Mouse (Mus musculus): ENCODE measurements around the gene Prkg1. TPM values are rescaled to one million over a fixed set of nuclear protein-coding genes. Genes with fewer than 3 reads are reported as not detected.

Gene Prkg1
- total RNA-seq, 2 experiments from 2014 or later, result 6.3 to 6.4 TPM

DNA sequence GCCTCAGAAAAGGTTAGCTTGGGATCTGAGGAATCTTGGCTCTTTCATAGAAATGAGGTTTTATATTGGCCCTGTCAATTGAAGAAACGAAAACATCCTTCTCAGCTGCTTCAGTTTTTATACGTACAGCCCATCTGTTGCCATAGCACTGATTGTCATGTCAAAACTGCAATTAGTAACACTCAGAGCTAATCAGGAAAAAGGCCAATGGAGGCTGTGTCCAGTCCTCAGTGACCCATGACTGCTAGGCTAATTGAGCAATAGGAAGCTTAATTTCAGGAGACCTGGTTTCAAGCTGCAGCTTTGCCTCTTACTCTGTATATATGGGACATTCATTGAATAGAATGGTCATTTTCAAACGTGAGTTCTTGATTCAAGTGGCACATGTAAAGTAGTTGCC lies 686.6 kb downstream of the Prkg1 start:
- DNase-seq (ENCODE audit: low spot score in 2 of 2), result no peak

DNA sequence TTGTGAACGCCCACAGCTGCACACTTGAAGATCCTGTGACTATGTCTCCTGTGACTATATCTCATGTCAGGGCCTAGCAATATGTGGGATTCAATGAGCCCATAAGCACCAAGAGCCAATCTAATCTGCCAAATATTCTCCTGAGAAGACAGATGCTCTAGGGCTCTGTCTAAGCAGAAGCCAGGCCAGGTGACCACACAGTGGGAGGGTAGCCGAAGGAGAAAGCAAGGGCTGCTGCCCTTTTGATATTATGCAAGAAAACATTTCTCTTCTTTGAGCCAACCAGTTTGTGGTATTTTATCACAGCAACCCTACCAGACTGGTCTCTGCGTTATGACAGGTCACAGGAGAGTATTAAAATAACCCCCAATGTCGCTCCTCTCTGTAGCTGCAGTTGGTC lies 688.7 kb downstream of the Prkg1 start:
- no peak for DNase-seq (ENCODE audit: low spot score in 2 of 2)

DNA sequence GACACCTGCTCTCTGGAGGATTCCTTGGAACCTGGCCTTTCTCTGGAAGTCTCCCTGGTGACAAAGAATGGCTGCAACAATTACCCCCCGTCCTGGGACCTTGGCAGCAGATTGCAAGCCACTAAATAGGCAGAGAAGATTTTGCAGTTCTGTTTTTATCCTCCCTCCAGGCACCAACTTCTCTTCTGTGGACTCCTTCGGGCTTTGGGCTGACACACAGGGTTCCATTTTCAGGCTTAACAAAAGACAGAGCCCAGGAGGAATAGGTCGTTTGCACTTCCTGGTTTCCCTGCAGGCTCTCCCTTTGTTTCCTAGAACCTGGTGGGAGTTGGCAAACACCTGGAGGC lies 690.1 kb downstream of the Prkg1 start:
- DNase-seq (ENCODE audit: low spot score in 2 of 2), result no peak

DNA sequence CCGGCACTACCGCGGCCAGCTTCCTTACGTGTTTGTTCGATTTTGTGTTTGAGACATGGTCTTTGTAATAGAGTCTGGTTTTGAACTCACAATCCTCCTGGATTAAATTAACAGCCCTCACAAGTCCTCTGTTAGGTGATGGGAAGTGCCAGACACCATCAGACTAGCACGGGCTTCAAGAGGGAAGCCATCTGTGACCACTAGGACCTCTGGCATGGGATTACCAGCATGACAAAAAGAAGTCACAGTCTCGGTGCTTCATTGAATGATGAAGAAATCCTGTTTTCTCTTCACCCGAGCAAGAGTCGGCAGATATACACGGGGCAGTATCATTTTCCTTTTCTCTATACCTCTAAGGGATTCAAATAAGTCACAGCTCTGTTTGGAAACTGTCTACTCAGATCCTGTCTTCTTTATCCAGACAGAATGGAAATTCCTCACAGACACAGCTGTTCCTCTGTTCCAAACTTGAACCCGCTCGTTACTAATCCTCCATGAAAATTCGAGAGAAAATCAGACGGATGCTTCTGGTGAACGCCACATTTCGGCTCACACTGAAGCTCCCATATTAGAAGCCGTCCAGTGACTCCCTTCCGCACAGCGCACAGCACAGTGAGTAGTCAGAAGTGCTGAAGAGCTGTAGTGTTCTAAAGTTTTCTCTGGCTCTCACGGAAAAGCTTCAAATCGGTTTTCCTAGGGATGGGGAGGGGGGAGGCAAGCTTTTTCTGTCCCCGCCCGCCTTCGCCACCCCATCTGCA lies 690.7 kb downstream of the Prkg1 start:
- no peak for DNase-seq (ENCODE audit: low spot score in 2 of 2)

DNA sequence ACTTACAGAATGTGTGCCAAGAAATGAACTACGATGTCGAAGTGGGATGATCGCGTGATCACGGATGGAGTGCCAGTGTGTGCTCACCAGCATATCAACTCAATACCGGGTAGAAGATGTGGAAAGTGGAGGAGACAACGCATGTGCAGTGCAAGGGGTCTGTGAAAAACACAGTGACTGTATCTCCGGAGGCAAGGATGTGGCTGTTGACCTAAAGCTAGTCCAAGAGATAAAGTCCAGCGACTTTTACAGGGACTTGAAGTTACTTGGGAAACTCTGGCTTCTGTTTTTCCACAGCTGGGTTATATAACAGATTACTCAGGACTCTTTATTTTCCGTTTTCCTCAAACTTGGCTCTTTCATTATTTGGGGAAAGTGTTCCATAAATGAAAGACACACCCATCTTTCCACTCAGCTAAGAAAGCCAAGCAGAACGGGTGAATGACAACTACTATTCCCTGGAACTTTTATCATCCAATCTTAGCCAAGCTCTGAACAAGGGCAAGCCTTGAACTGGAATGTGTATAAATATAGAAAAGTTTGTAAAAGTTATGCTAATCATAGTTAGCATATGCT lies 699.5 kb downstream of the Prkg1 start:
- no peak for DNase-seq (ENCODE audit: low spot score in 2 of 2)

DNA sequence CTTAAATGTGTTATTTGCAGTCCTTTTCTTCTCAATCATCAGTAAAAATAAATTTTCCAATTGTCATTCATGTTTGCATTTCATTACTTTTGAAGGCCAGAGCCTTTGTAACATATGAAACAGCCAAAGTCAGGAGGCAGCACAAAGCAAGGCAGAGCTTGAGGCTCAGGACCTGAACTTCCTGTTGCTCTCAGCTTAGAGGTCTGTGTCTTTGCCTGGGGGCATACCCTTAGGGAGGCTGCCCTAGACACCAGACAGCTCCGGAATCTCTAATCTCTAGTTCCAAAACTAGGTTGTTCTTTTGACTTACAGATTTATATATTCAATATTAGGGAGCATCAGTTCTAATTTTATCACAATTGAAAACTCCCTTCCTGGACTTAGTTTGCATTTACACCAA lies 700.1 kb downstream of the Prkg1 start:
- DNase-seq (ENCODE audit: low spot score in 2 of 2), result no peak

DNA sequence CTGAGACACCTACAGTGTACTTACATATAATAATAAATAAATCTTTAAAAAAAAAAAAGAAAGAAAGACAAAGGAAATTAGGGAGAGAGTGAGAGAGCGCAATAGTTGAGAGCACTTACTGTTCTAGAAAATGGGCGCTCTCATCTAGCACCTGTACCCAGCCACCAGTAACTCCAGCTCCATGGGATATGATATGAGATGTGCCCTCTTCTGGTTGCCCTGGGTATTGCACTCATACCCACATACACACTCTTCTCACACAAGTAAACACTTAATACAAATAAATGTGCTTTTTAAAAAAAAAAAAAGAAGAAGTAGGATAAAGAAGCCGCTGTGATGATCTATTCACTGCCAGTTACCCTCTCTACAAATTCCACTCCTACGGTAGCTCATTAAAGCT lies 718.2 kb downstream of the Prkg1 start:
- DNase-seq (ENCODE audit: low spot score in 2 of 2), result no peak

DNA sequence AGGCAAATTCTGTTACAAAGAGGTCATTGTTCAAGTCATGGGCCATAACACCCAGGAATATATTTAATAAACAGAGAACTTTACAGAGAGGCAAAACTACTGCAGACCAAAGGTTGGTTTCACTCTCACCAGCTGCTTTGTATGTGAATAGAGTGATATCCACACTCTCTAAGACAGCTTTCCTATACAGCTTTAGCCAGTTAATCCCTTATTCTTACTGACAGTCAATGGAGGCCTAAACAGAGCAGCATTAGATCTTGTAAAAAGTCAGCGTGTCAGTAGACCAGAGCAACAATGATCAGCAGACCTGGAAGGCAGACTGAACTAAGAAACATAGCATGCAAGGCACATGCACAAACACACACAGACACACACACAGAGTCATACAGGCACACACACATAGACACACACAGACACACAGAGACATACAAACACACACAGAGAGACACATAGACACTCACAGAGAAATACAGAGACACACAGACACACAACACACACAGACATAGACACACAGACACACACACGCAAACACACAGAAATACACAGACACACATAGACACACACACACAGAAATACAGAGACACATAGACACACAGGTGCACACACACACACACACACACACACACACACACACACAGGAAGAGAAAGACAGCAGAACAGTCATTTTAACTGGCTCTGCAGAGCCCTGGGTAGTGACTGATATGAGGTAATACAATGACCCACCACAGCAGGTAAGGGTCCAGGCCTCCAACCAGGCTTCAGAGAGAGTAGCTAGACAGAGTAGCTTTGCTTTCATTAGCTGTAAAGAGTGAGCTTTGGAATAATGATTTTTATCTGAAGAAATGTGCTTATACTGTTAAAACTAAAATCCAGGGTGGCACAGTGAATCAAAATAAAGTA lies 723.6 kb downstream of the Prkg1 start:
- no peak for DNase-seq (ENCODE audit: low spot score in 2 of 2)

DNA sequence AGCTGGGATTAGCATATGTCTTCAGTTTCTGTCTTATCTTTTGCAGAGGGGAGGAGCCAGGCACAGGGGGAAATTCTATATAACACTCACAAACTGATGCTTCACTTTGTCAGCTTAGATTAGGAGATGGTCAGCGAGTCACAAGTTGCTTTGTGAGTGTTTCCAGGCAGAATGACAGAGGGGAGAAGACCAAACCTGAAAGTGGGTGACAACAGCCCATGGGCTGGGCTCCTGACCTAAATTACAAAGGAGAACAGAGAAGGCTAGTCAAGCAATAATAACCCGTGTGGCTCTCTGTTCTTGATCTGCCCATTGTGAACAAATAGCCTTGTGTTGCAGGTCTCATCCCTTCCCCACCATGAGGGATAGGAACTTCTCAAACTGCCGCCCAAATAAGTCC lies 725.9 kb downstream of the Prkg1 start:
- DNase-seq (ENCODE audit: low spot score in 2 of 2), result no peak

DNA sequence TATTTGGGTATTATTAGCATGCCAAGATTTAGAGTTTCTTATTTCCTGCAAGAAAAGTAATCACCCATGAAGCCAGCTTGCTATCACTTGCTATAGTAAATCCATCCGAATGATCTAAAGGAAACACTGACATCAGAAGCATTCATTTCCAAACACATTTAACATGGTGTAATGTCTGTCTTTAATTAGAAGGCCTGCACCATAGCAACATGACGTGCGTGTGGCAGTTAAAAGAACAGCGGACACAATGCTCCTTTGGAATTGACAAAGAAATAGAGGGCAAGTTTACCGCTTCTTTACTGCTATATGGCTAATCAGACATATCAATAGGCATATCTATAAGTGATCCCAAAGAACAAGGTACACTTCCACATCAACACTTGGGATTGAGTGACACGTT lies 733.2 kb downstream of the Prkg1 start:
- no peak for DNase-seq (ENCODE audit: low spot score in 2 of 2)

DNA sequence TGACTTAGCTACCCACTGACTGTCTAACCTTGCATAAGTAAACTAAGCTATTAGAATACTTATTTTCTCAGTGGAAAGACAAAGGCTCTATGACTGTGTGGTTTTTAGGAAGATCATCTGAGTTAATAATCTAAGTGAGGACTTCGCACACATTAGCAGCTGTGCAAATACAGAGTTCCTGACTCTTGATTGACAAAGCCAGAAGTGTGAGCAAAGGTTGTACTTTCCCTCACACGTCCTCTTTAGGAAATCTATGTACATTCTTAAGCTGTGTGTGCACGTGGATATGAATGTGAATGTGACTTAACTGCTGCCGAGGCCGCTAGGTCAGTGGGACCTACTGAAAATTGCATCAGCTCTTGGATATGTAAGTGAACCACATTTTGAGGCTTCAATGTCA lies 738.0 kb downstream of the Prkg1 start:
- no peak for DNase-seq (ENCODE audit: low spot score in 2 of 2)

DNA sequence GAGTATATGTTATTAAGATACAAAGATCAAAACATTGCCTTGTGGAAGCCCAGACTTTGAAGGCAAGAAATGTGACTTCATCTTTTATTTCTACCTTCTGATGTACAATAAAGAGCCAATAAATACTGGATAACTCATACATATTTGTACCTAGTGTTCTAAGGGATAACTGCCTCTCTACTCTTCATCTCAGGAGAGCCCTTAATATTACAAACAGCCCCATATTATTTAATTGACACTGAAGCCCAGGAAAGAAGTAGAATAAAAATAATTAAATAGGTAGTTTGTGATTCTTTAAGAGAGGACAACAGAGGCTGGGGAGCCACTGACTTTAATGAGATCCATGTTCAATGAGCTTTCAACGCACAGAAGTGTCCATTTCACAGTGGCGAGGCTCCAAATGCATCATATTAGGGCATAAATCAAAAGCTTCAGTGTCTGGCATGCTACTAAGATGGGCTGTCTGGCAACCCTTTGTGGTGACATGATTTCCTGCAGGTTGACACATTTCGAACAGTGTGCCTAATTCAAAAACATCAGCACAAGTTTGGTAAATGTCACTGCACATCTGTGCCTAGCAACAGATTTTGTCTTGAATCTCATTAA lies 753.2 kb downstream of the Prkg1 start:
- DNase-seq (ENCODE audit: low spot score in 2 of 2), result no peak

DNA sequence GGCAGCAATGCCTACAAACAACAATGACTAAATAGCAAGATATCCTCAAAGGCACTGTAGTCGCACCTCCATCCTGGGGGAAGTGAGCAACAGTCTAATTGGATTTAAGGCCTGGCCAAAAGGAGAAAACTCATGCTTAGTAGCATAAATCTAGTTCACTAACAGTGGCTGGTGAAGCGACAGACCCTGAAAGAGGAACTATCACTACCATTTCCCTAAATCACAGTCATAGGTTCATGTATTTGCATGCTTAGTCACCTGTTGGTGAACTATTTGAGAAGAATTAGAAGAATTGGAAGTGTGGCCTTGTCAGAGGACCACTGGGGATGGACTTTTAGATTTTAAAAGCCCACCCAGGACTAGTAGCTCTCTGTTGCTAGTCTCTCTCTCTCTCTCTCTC lies 766.3 kb downstream of the Prkg1 start:
- no peak for DNase-seq (ENCODE audit: low spot score in 2 of 2)

DNA sequence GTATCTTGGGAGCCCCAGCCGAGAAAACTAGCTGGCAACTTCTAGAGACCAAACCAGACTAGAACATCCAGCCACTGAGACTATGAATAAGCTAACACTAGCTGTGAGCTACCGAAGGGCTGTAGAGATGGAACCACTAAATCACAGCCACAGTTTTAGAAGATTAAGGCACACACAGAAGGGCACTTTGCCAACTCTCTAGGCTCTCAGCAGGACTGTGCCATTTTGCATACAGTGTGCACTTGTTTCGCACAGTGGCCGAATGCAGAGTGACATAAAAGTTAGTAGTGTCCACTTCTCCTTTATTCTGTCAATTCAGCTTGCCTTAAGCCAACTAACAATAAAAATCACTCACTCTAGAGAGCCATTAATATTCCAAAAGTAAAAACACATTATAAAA lies 774.4 kb downstream of the Prkg1 start:
- DNase-seq (ENCODE audit: low spot score in 2 of 2), result no peak

DNA sequence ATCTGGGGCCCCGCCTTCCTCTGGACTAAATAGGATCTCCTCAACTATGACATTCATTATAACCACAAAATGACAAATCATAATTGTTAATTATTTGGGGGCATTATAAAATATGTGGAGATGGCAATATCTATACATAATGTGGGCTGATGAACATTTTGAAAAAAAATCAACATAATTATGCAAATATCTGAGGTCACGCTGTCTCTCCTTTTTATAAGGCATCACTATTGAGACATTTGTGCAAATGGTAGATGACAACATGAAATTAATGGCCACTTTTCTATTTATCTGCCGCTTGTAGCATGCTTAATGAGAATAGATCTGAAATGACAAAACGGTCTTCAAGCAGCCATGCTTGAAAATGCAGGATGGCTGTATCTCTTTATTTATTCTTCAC lies 782.4 kb downstream of the Prkg1 start:
- DNase-seq (ENCODE audit: low spot score in 2 of 2), result no peak

DNA sequence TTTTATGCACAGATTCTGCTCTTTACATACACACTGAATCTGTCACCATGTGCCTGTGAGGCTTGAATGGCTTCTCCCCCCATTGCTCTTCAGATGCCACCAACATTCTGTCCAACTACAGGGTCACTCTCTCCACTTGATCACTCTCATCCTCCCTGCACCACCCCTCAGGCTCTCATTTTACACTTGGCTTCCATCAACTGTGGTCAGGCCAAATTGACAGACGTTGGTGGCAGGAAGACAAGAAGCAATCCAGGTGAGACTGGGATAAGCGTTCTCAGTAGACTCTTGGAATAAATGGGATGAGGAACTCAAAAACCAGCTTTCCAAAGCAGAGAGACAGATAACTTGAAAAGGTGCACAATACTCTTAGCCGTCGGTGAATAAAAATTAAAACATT lies 786.7 kb downstream of the Prkg1 start:
- no peak for DNase-seq (ENCODE audit: low spot score in 2 of 2)

DNA sequence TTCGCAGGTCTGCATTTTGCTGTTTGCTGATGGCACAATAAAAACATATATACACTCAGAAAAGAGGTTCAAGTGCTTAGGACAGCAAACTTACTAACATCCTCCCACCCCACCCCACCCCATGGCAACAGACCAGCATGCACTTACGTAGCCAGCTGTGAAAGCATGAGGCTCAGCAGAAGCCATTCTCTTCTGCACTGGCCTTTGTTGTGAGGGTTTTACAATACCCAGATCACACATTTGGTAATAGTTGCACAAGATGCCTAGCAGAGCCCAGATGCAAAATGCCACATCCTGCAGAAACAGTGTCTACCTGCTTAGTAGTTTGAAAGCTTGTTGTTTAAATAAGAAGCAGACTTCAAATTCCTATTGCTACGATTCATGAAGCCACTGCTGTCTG lies 814.2 kb downstream of the Prkg1 start:
- no peak for DNase-seq (ENCODE audit: low spot score in 2 of 2)

DNA sequence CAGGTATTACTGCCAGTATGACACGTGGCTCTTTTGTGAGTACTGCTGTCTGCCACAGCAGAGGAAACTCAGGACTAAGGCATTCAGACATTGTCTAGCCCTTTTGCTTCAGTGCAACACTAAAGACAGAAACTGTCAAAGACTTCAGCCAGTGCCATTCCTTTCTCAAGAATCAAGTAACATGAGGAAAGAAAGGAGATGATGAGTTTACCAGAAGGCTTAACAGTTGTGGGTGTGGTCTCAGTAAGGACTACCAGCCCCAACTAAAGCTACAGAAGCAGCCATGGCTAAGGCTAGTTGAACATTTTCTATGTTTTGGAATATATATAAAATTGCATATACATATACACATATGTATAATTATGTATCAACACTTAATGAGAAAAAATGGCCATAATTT lies 816.6 kb downstream of the Prkg1 start:
- no peak for DNase-seq (ENCODE audit: low spot score in 2 of 2)

DNA sequence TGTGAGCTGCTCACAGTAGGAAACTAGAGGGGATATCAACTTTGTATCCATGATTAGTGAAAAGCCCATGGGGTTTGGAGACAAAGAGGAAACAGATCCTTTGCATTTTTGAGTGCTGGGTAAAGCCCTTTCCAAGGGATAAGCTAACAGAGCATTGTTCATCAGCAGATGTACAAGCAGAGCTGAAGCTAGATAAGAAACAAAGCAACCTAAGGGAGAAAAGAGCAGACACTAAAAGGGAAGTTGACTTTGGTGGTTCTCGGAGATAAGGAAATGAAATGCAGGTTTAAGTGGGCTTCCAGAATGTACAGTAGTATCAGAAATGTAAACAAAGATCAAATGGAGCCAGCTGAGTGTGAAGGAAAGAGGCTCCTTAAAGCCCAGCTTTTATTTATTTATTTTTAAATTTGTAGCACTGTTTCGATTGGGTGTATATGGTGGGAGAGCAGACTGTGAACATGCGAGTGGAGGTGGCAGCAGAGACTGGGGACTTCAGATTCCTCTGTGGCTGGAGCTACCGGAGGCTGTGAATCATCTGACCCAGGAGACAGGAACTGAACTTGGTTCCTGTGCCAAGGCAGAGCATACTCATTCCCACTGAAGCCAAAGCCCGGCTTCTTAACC lies 822.4 kb downstream of the Prkg1 start:
- no peak for DNase-seq (ENCODE audit: low spot score in 2 of 2)

DNA sequence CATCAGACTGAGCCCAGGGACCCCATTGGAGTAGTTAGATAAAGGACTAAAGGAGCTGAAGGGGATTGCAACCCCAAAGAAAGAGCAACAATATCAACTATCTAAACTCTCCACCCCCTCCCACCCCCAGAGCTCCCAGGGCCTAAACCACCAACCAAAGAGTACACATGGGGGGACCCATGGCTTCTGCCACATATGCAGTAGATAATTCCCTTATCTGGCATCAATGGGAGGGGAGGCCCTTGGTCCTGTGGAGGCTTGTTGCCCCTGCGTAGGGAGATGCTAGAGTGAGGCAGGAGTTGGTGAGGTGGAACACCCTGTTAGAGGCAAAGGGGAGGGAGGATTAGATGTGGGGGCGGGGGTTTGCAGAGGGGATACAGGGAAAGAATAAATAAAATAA lies 826.8 kb downstream of the Prkg1 start:
- no peak for DNase-seq (ENCODE audit: low spot score in 2 of 2)

DNA sequence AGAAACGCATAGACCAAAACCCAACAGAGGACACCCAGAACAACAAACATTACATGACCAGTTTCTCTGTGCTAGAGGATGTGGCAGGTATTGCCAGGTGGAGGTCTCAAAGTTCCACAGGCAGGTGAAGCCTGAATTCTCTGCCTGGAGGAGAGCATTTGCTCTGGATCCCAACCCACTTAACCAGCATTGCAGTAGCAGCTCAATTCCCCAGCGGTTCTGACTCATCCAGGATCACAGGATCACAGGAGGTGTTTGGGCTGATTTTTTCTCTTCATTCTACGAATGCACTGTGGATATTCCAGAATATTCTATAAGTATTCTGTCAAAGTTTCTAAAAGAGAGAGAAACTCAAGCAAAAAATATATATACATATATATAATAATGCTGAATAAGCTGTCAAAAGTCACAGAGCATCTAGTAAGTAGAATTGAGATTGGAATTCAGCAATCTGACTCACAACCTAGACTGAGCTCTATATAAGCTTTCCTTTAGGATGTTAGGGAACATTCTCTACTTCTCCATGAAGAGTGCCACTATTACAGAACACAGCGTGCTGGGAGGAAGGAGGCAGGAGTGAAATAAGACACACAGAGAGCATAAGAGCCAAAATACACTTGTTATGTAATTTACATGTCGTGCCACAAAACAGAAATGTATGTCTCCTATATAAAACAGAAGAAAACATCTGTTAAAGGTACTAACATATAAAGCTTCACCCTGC lies 833.2 kb downstream of the Prkg1 start:
- DNase-seq (ENCODE audit: low spot score in 2 of 2), result no peak
